Mouse (Mus musculus) liver, embryonic 14.5 days (tissue): ENCODE measurements around the gene Sec61a2. TPM values are rescaled to one million over a fixed set of nuclear protein-coding genes. Genes with fewer than 3 reads are reported as not detected.

Source experiments
- ATAC-seq: fragments of 200-750 bp; cut with Nextera tagmentation; 2 replicates; pipeline ENCODE4 v1.8.0; 2017; ENCODE audit warnings: moderate number of reproducible peaks, mild to moderate bottlenecking, moderate library complexity; ENCODE audit not compliant: insufficient read depth
- DNase-seq, 3 experiments: peaks; one replicate each; pipeline ENCODE4 v3.0.0-alpha.2; 2012 to 2013; ENCODE audit warnings: low read depth in 3 of 3, low spot score in 3 of 3
- H3K27ac ChIP-seq: fragments of 300-500 bp; sonication (generic); 2 replicates; pipeline ENCODE4 v1.5.1; 2014; ENCODE audit warnings: moderate library complexity, mild to moderate bottlenecking, control low read depth, inconsistent platforms
- H3K27me3 ChIP-seq: fragments of 300-500 bp; sonication (generic); 2 replicates; pipeline ENCODE4 v1.6.1; 2014; ENCODE audit warnings: mild to moderate bottlenecking, low read length, moderate library complexity; ENCODE audit not compliant: control insufficient read depth, insufficient read depth
- H3K36me3 ChIP-seq: fragments of 300-500 bp; sonication (generic); replicated peaks from 2 replicates; pipeline ENCODE4 v1.6.1; 2014; ENCODE audit warnings: low read depth; ENCODE audit not compliant: control insufficient read depth, insufficient read depth
- H3K4me1 ChIP-seq, 2 experiments: fragments of 200-500 bp in 1 of 2; fragments of 300-500 bp in 1 of 2; sonication (generic) in 1 of 2; replicated peaks; 2 replicates each; pipeline ENCODE4 v1.6.1; 2012 to 2014; ENCODE audit warnings: antibody characterized with exemption in 1 of 2, inconsistent platforms in 1 of 2, low read length in 1 of 2; ENCODE audit not compliant: control insufficient read depth in 2 of 2, insufficient read depth in 2 of 2
- H3K4me2 ChIP-seq: fragments of 300-500 bp; sonication (generic); 2 replicates; pipeline ENCODE4 v1.6.1; 2014; ENCODE audit warnings: low read depth, mild to moderate bottlenecking, control low read depth, moderate library complexity
- H3K4me3 ChIP-seq, 2 experiments: fragments of 200-500 bp in 1 of 2; fragments of 300-500 bp in 1 of 2; sonication (generic) in 1 of 2; 2 replicates each; pipeline ENCODE4 v1.5.1; 2012 to 2014; ENCODE audit warnings: low read depth in 2 of 2, low read length in 2 of 2, mild to moderate bottlenecking in 2 of 2, control low read depth in 1 of 2, inconsistent platforms in 1 of 2, moderate library complexity in 1 of 2; ENCODE audit not compliant: insufficient read depth in 1 of 2
- H3K9ac ChIP-seq: fragments of 300-500 bp; sonication (generic); replicated peaks from 2 replicates; pipeline ENCODE4 v1.6.1; 2014; ENCODE audit warnings: mild to moderate bottlenecking, control low read depth, moderate library complexity
- H3K9me3 ChIP-seq: fragments of 300-500 bp; sonication (generic); 2 replicates; pipeline ENCODE4 v1.6.1; 2016; ENCODE audit warnings: low read length, mixed read lengths; ENCODE audit not compliant: control insufficient read depth
- CTCF ChIP-seq: IDR thresholded peaks from 2 replicates; pipeline ENCODE4 v1.5.1; 2016; ENCODE audit warnings: antibody characterized with exemption, low read depth, control low read depth
- EP300 ChIP-seq: IDR thresholded peaks from 2 replicates; pipeline ENCODE4 v1.6.1; 2016; ENCODE audit warnings: antibody characterized with exemption, low read depth
- WGBS: fragments of 180-500 bp; shearing (Covaris S2); extraction: QIAGEN DNeasy Blood & Tissue Kit; methylation state at CpG from one replicate; pipeline ENCODE4 v1.1.7; 2014; ENCODE audit not compliant: insufficient replicate concordance; 5-methylcytosine and 5-hydroxymethylcytosine counted together
- polyA plus RNA-seq, 2 experiments: library from polyadenylated mRNA; depleted of rRNA in 1 of 2; stranded (reverse) in 1 of 2; unstranded in 1 of 2; fragments of >200 nt; fragmentation: Nextera tagmentation in 1 of 2; extraction: Ambion mirVana in 1 of 2; gene quantifications; 2 replicates each; pipeline versions ENCODE4 v1.2.1 to v1.2.3; 2012 to 2014

Gene Sec61a2
- polyA plus RNA-seq, 2 experiments = 10.3 to 18.1 TPM

DNA sequence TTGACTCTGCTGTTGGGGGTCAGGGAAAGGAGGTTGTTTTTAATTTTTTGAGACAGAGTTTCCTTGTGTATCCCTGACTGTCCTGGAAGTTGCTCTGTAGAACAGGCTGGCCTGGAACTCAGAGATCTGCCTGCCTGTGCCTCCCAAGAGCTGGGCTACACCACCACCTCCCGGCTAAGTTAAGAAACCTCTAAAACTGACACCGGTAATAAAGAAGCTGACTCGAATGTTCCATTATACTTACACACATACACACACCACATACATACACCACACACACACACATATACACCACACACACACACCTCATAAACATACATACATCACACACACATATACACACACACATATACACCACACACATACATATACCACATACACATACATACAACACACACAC is 39.7 kb upstream of the Sec61a2 start:
- ATAC-seq (0 out of 2 replicates have a peak, but pooled peaks have one; percentile 21), DNase-seq (no peak)
- Histone ChIP-seq H3K4me3 (no peak overlapping the region), H3K9me3 (no peaks in the 10 kb centered on the region), H3K27me3 (no peaks in the 10 kb centered on the region), H3K4me1 (peaks cover 7 to 8% of the 10 kb centered on the region in 2 experiments), H3K36me3 (no peaks in the 10 kb centered on the region), H3K4me2 (no peak overlapping the region), H3K9ac (no peak overlapping the region), H3K27ac (no peak overlapping the region)
- 77% methylated on average over 3 of the region's 3 CpGs for WGBS
- TF ChIP-seq EP300 (no peak), CTCF (no peak)

GRCm38 (mm10) chr2:5931938-5932337 is 36.7 kb upstream of the Sec61a2 start:
- TF ChIP-seq CTCF (no peak), EP300 (no peak)
- WGBS = 77% methylated on average over 5 of the region's 5 CpGs
- DNase-seq (no peak), ATAC-seq (no peak)
- H3K4me1 ChIP-seq = no peaks in the 10 kb centered on the region
- no peak overlapping the region for H3K27ac ChIP-seq
- no peaks in the 10 kb centered on the region for H3K36me3 ChIP-seq
- H3K4me2 ChIP-seq = no peak overlapping the region
- no peaks in the 10 kb centered on the region for H3K9me3 ChIP-seq
- H3K9ac ChIP-seq = no peak overlapping the region
- H3K4me3 ChIP-seq = no peak overlapping the region
- H3K27me3 ChIP-seq = no peaks in the 10 kb centered on the region

DNA sequence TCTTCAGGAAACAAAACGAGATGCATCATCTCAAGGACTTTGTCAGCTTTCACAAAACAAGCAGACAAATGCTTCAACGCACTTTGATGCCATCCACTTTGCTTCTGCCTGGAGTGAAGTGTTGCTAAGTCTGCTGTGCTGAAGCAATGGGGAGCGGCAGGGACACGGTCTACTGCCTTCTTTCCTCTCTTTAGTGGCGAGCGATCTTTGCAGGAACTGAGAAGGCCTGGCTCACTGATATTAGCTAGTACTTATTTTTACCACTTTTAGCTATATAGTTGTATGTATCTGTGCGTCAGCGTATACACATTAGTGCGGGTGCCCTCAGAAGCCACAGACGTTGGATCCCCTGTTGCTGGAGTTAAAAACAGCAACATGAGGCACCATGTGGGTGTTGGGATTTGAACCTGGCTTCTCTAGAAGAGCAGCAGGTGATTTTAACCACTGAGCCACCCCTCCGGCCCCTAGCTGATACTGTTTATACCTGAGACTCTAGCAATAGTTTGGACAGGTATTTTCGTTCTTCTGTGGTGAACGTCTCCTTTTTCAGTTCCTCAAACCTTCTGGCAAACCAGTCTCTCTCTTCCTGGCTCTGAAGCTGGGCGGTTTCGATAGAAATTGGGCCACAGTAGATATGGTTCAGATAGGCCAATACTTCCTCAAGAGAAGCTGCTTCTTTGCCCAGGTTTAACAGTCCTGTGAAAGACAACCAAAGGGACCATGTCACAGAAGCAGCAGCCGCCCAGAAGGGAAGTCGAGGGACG is 35.2 kb upstream of the Sec61a2 start:
- TF ChIP-seq EP300 = no peak
- no peak for TF ChIP-seq CTCF
- DNase-seq (no peak), ATAC-seq (no peak)
- no peak overlapping the region for H3K4me3 ChIP-seq
- H3K36me3 ChIP-seq = no peaks in the 10 kb centered on the region
- no peak overlapping the region for H3K9ac ChIP-seq
- H3K4me2 ChIP-seq = no peak overlapping the region
- H3K27me3 ChIP-seq = no peaks in the 10 kb centered on the region
- H3K4me1 ChIP-seq = no peaks in the 10 kb centered on the region
- H3K9me3 ChIP-seq = no peaks in the 10 kb centered on the region
- WGBS = 63% methylated on average over 18 of the region's 18 CpGs
- no peak overlapping the region for H3K27ac ChIP-seq

- DNase-seq (no peak), ATAC-seq (no peak)
- Histone ChIP-seq H3K9me3 (no peaks in the 10 kb centered on the region), H3K4me3 (no peak overlapping the region), H3K9ac (no peak overlapping the region), H3K27ac (no peak overlapping the region), H3K36me3 (no peaks in the 10 kb centered on the region), H3K27me3 (no peaks in the 10 kb centered on the region), H3K4me1 (no peaks in the 10 kb centered on the region), H3K4me2 (no peak overlapping the region)
- 79% methylated on average over 5 of the region's 5 CpGs for WGBS
- TF ChIP-seq CTCF (no peak), EP300 (no peak)
Measured at GRCm38 (mm10) chr2:5929793-5930192, 34.6 kb upstream of the Sec61a2 start.

- Histone ChIP-seq H3K27me3 (no peaks in the 10 kb centered on the region), H3K4me1 (no peaks in the 10 kb centered on the region), H3K4me2 (no peak overlapping the region), H3K9ac (no peak overlapping the region), H3K36me3 (no peaks in the 10 kb centered on the region), H3K9me3 (no peaks in the 10 kb centered on the region), H3K4me3 (no peak overlapping the region), H3K27ac (no peak overlapping the region)
- TF ChIP-seq EP300 (no peak), CTCF (no peak)
- DNase-seq (no peak), ATAC-seq (no peak)
- WGBS = 86% methylated on average over 5 of the region's 5 CpGs
Measured at GRCm38 (mm10) chr2:5927481-5927880, 32.2 kb upstream of the Sec61a2 start.
